Mouse (Mus musculus) CD8-positive naive resting alpha-beta T cell, adult 2 months (primary cell): Measurements from ENCODE around the gene Vmn1r50.
"Not testable (repeated sequence)": the region's sequence is repeated elsewhere in the genome, so short reads cannot be mapped to it uniquely, and the experiment has no call there.

Experiments
- DNase-seq, 2 experiments: peaks; one replicate each; pipeline ENCODE4 v3.0.0; 2022; ENCODE audit warnings: low read depth in 2 of 2, low spot score in 2 of 2

The Vmn1r50 gene

GRCm38 (mm10) chr6:90101130-90101529, at the start of gene Vmn1r50:
TSS of gene Vmn1r50 (plus strand) at chr6:90101430.
- DNase-seq: no peak

DNA sequence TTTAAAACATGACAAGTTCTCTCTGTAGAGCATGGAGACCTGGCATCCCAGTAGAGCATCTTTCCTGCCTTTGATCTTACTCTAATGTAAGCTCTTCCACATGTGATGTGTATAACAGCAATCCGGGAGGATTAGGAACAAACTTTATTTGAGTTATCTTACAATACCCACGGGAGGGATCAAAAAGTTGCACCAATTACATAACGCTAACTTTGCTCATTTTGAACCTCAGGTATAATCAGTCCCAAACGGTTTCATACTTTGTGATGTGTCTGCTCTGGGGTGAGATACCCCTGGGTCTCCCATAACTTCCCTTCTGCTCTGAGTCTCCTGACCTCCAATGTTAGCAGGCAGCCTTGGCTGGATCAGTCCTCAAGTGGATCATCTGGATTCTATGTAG, 22.8 kb upstream of the Vmn1r50 start, which contains the start of gene Vmn1r49:
TSS of gene Vmn1r49 (minus strand) at position 101 of the 400 bp plus-strand sequence.
- DNase-seq: no peak

GRCm38 (mm10) chr6:90100566-90100965, 664 bp upstream of the Vmn1r50 start:
- DNase-seq: no peak

- DNase-seq: not testable (repeated sequence)
Measured at GRCm38 (mm10) chr6:90122296-90122695, 21.1 kb downstream of the Vmn1r50 start, which contains the start of gene Vmn1r51. TSS of gene Vmn1r51 (plus strand) at chr6:90122596.
